Mouse (Mus musculus) MEL (cell line): ENCODE results near the gene E130309D02Rik.

Experiments
- CTCF ChIP-seq, 3 experiments: IDR thresholded peaks in 2 of 3; conservative IDR thresholded peaks in 1 of 3; 2 replicates each; pipeline ENCODE4 v1.5.1; 2011 to 2012; ENCODE audit warnings: low read length in 3 of 3, low read depth in 2 of 3, mild to moderate bottlenecking in 2 of 3, improper control_type of control experiment in 1 of 3, inconsistent platforms in 1 of 3, mixed read lengths in 1 of 3, moderate library complexity in 1 of 3; ENCODE audit not compliant: control insufficient read depth in 1 of 3, insufficient read depth in 1 of 3, poor library complexity in 1 of 3, severe bottlenecking in 1 of 3
- EP300 ChIP-seq, 2 experiments: IDR thresholded peaks; 2 replicates each; pipeline ENCODE4 v1.6.1; 2011; ENCODE audit warnings: improper control_type of control experiment in 2 of 2, low read length in 2 of 2, low read depth in 1 of 2, mild to moderate bottlenecking in 1 of 2
- MYB ChIP-seq: IDR thresholded peaks from 2 replicates; pipeline ENCODE4 v1.6.1; 2011; ENCODE audit warnings: mild to moderate bottlenecking, low read depth, low read length, improper control_type of control experiment
- POLR2A ChIP-seq, 2 experiments: IDR thresholded peaks; 2 replicates each; pipeline ENCODE4 v1.6.1; 2011 to 2012; ENCODE audit warnings: low read length in 2 of 2, mild to moderate bottlenecking in 2 of 2, control low read depth in 1 of 2, improper control_type of control experiment in 1 of 2, low read depth in 1 of 2, moderate library complexity in 1 of 2; ENCODE audit not compliant: control insufficient read depth in 1 of 2, insufficient read depth in 1 of 2, poor library complexity in 1 of 2
- SMC3 ChIP-seq: IDR thresholded peaks from 2 replicates; pipeline ENCODE4 v1.6.1; 2011; ENCODE audit warnings: low read depth, low read length, improper control_type of control experiment
- USF1 ChIP-seq: IDR thresholded peaks from 2 replicates; pipeline ENCODE4 v1.6.1; 2014; ENCODE audit warnings: low read depth, mild to moderate bottlenecking, inconsistent platforms, low read length, improper control_type of control experiment, moderate library complexity
- USF2 ChIP-seq, 2 experiments: IDR thresholded peaks; 2 replicates each; pipeline ENCODE4 v1.6.1; 2011 to 2012; ENCODE audit warnings: improper control_type of control experiment in 2 of 2, low read length in 2 of 2, borderline replicate concordance in 1 of 2, inconsistent platforms in 1 of 2, low read depth in 1 of 2, mild to moderate bottlenecking in 1 of 2; ENCODE audit not compliant: insufficient read depth in 1 of 2
- ZKSCAN1 ChIP-seq: IDR thresholded peaks from 2 replicates; pipeline ENCODE4 v1.6.1; 2012; ENCODE audit warnings: low read depth, mild to moderate bottlenecking, inconsistent platforms, low read length, improper control_type of control experiment, moderate library complexity

DNA sequence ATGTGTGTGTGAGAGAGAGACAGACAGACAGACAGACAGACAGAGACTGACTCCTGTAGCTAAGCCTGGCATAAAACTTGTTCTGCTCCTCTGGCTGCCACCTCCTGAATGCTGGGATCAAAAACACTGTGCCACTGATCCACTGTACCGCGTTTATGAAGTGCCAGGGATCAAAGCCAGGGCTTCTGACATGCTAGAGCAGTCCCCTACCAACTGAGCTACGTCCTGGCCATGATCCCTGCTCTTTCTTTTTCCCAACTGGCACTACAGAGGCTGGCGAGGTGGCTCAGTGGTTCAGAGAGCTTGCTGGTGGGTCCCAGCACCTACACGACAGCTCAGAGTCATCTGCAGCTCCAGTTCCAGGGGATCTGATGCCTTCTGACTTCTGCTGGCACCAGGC, 39.4 kb downstream of the E130309D02Rik start:
- TF ChIP-seq SMC3 (no peak), EP300 (IDR thresholded peaks at IDR 0.05; ENCODE audit: low read depth in 1 of 2, low read length in 2 of 2) (no peak), MYB (no peak), POLR2A (IDR thresholded peaks at IDR 0.05; ENCODE audit: control insufficient read depth in 1 of 2, insufficient read depth in 1 of 2, low read depth in 1 of 2, low read length in 2 of 2, poor library complexity in 1 of 2) (no peak), ZKSCAN1 (no peak), USF1 (no peak), CTCF (IDR thresholded peaks at IDR 0.05 in 2 of 3, conservative IDR thresholded peaks at IDR 0.05 in 1 of 3; ENCODE audit: control insufficient read depth in 1 of 3, insufficient read depth in 1 of 3, low read depth in 2 of 3, low read length in 3 of 3, poor library complexity in 1 of 3, severe bottlenecking in 1 of 3) (no peak), USF2 (IDR thresholded peaks at IDR 0.05; ENCODE audit: borderline replicate concordance in 1 of 2, insufficient read depth in 1 of 2, low read depth in 1 of 2, low read length in 2 of 2) (no peak)
